Mouse (Mus musculus) intestine, embryonic 14.5 days (tissue): Measurements from ENCODE around the gene Olfr96. TPM values are rescaled to one million over a fixed set of nuclear protein-coding genes. Genes with fewer than 3 reads are reported as not detected.

ENCODE experiments used
- ATAC-seq: fragments of 200-750 bp; cut with Nextera tagmentation; replicated peaks from 2 replicates; pipeline ENCODE4 v1.8.0; 2017; ENCODE audit warnings: low read depth, moderate number of reproducible peaks, moderate TSS enrichment, moderate library complexity; ENCODE audit not compliant: low FRiP score, low TSS enrichment
- DNase-seq: peaks from one replicate; pipeline ENCODE4 v3.0.0-alpha.2; 2018; ENCODE audit warnings: low spot score
- H3K27ac ChIP-seq: fragments of 300-500 bp; sonication (generic); 2 replicates; pipeline ENCODE4 v1.5.1; 2014; ENCODE audit warnings: low read depth, mild to moderate bottlenecking, control low read depth
- H3K27me3 ChIP-seq: fragments of 300-500 bp; sonication (generic); replicated peaks from 2 replicates; pipeline ENCODE4 v1.6.1; 2014; ENCODE audit warnings: low read length, control low read depth; ENCODE audit not compliant: control insufficient read depth, insufficient read depth
- H3K36me3 ChIP-seq: fragments of 300-500 bp; sonication (generic); 2 replicates; pipeline ENCODE4 v1.6.1; 2014; ENCODE audit warnings: low read length, control low read depth; ENCODE audit not compliant: control insufficient read depth, insufficient read depth
- H3K4me1 ChIP-seq: fragments of 300-500 bp; sonication (generic); replicated peaks from 2 replicates; pipeline ENCODE4 v1.6.1; 2014; ENCODE audit warnings: low read length, control low read depth, mixed read lengths; ENCODE audit not compliant: control insufficient read depth, insufficient read depth
- H3K4me2 ChIP-seq: fragments of 300-500 bp; sonication (generic); 2 replicates; pipeline ENCODE4 v1.6.1; 2014; ENCODE audit warnings: low read length
- H3K4me3 ChIP-seq: fragments of 300-500 bp; sonication (generic); 2 replicates; pipeline ENCODE4 v1.5.1; 2014; ENCODE audit warnings: low read depth, low read length, control low read depth, mixed read lengths
- H3K9ac ChIP-seq: fragments of 300-500 bp; sonication (generic); 2 replicates; pipeline ENCODE4 v1.6.1; 2014; ENCODE audit warnings: mild to moderate bottlenecking, low read length
- H3K9me3 ChIP-seq: fragments of 300-500 bp; sonication (generic); 2 replicates; pipeline ENCODE4 v1.6.1; 2016; ENCODE audit warnings: low read length, control low read depth; ENCODE audit not compliant: control insufficient read depth
- WGBS: fragments of 180-500 bp; shearing (Covaris S2); extraction: QIAGEN DNeasy Blood & Tissue Kit; methylation state at CpG from one replicate; pipeline ENCODE4 v1.1.7; 2014; 5-methylcytosine and 5-hydroxymethylcytosine counted together
- polyA plus RNA-seq: library from polyadenylated mRNA; unstranded; fragments of >200 nt; fragmentation: Nextera tagmentation; extraction: Ambion mirVana; gene quantifications from 2 replicates; pipeline ENCODE4 v1.2.1, GENCODE M21; 2014

Gene Olfr96
- not detected in 2 replicates for polyA plus RNA-seq

GRCm38 (mm10) chr17:37219846-37220245 is at the start of gene Olfr96:
Gene Olfr96 (plus strand): TSS chr17:37220146.
- Histone ChIP-seq H3K27ac (no peak within 1 kb of the TSS), H3K4me1 (no peaks in the 10 kb centered on the region), H3K4me3 (no peak within 1 kb of the TSS), H3K9me3 (no peaks in the 10 kb centered on the region), H3K36me3 (no peaks in the 10 kb centered on the region), H3K4me2 (no peak within 1 kb of the TSS), H3K27me3 (no peaks in the 10 kb centered on the region), H3K9ac (no peak within 1 kb of the TSS)
- WGBS: 70% methylated on average over 4 of the region's 4 CpGs
- DNase-seq (no peak), ATAC-seq (no peak)

DNA sequence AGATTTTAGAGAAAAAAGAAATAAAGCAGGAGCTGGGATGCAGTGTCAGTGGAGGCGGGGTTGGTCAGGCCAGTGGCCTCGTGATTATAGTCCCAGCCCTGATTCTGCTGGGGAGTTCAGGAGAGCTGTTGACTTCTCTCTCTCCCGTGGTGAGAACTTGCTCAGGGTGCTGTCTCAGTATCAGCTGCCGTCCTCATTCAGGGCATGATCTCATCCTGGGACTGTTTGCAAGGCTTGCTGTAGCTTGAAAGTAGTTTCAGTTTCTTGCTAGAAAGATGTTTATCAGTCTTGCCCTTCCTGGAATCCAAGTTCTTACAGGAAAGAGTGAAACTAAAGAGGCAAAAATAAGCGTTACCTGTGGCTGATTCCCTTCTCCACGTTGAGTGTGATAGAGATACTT is 34.5 kb upstream of the Olfr96 start:
- no peaks in the 10 kb centered on the region for H3K9me3 ChIP-seq
- 38% methylated on average over 6 of the region's 6 CpGs for WGBS
- no peaks in the 10 kb centered on the region for H3K4me1 ChIP-seq
- H3K36me3 ChIP-seq: no peaks in the 10 kb centered on the region
- H3K4me2 ChIP-seq: no peak overlapping the region
- H3K27ac ChIP-seq: no peak overlapping the region
- no peaks in the 10 kb centered on the region for H3K27me3 ChIP-seq
- no peak for ATAC-seq
- no peak overlapping the region for H3K4me3 ChIP-seq
- DNase-seq: no peak
- H3K9ac ChIP-seq: no peak overlapping the region

- Histone ChIP-seq H3K4me1 (no peaks in the 10 kb centered on the region), H3K9ac (no peak overlapping the region), H3K27ac (no peak overlapping the region), H3K4me2 (no peak overlapping the region), H3K9me3 (no peaks in the 10 kb centered on the region), H3K27me3 (peaks cover 2% of the 10 kb centered on the region; the same call in 1 of the 2 replicates), H3K4me3 (no peak overlapping the region), H3K36me3 (no peaks in the 10 kb centered on the region)
- WGBS: 35% methylated on average over 2 of the region's 2 CpGs
- DNase-seq (no peak), ATAC-seq (no peak)
Measured at GRCm38 (mm10) chr17:37190711-37191110, 29.2 kb upstream of the Olfr96 start.

DNA sequence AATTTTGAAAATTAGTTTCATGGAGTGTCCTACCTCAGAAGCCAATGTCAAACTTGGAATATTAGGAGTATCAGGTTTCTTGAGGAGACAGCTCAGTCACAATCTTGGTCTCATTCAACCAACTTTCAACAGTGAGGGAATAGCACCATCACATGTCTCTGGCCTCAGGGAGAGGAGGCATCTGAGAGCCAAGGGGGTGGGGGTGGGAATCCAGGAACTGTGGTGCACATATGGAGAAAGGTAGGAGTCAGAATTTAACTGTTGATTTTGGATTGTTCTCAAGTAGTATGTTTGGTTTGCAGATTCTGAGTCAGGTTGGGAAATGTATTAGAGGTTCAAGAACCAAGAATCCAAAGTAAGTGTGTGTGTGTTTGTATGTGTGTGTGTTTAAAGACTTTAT is 26.9 kb upstream of the Olfr96 start:
- Histone ChIP-seq H3K9me3 (no peaks in the 10 kb centered on the region), H3K27ac (no peak overlapping the region), H3K4me2 (no peak overlapping the region), H3K9ac (no peak overlapping the region), H3K27me3 (peaks cover 24% of the 10 kb centered on the region), H3K36me3 (no peaks in the 10 kb centered on the region), H3K4me3 (no peak overlapping the region), H3K4me1 (peaks cover 3% of the 10 kb centered on the region; the same call in 1 of the 2 replicates)
- ATAC-seq (no peak), DNase-seq (no peak)

GRCm38 (mm10) chr17:37193656-37194055 is 26.3 kb upstream of the Olfr96 start, which contains the start of gene Ubd:
Gene Ubd (plus strand): TSS chr17:37193892.
- Histone ChIP-seq H3K9me3 (no peaks in the 10 kb centered on the region), H3K4me2 (no peak within 1 kb of the TSS), H3K4me1 (peaks cover 3% of the 10 kb centered on the region; the same call in 1 of the 2 replicates), H3K9ac (no peak within 1 kb of the TSS), H3K36me3 (no peaks in the 10 kb centered on the region), H3K27me3 (peaks cover 25% of the 10 kb centered on the region), H3K4me3 (no peak within 1 kb of the TSS), H3K27ac (no peak within 1 kb of the TSS)
- ATAC-seq (no peak), DNase-seq (no peak)
- WGBS: 89% methylated on average over 2 of the region's 2 CpGs

GRCm38 (mm10) chr17:37194782-37195181 is 25.2 kb upstream of the Olfr96 start:
- H3K4me3 ChIP-seq: no peak overlapping the region
- no peaks in the 10 kb centered on the region for H3K9me3 ChIP-seq
- no peak overlapping the region for H3K27ac ChIP-seq
- H3K36me3 ChIP-seq: no peaks in the 10 kb centered on the region
- DNase-seq (no peak), ATAC-seq (no peak)
- H3K9ac ChIP-seq: no peak overlapping the region
- H3K4me2 ChIP-seq: no peak overlapping the region
- 93% methylated on average over 5 of the region's 5 CpGs for WGBS
- peaks cover 25% of the 10 kb centered on the region for H3K27me3 ChIP-seq
- peaks cover 3% of the 10 kb centered on the region; the same call in 1 of the 2 replicates for H3K4me1 ChIP-seq

DNA sequence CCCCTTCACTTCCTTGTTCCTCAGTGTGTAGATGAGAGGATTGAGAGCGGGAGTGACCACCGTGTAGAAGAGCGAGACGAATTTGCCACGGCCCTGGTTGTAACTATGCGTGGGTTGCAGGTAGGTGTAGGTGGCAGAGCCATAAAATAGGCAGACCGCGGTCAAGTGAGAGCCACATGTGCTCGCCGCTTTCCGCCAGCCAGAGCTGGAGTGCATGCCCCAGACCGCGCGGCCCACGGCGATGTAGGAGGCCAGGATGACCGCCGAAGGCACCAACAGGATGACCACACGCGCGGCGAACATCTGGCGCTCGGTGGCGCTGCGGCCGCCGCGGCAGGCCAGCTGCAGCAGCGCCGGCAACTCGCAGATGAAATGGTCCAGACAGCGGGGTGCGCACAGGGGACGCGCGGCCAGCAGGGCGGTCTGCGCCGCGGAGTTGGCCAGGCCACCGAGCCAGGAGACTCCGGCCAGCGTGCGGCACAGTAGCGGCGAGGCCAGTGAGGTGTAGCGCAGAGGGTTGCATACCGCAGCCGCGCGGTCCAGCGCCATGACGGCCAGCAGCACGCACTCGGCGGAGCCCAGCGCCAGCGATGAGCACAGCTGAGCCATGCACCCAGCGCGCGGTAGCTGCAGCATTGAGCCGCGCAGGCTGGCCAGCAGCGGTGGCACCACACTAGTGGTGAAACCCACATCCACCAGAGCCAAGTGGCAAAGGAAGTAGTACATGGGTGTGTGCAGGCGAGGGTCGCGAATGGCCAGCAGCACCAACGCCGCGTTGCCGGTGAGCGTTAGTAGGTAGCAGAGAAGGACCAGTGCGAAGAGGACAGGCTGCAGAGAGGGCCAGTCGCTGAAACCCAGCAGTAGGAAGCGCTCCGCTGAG is 22.9 kb upstream of the Olfr96 start:
- peak overlapping the region; percentile 46 for H3K4me3 ChIP-seq
- 3% methylated on average over 76 of the region's 77 CpGs for WGBS
- DNase-seq (peak; percentile 72), ATAC-seq (peak; percentile 93)
- H3K36me3 ChIP-seq: no peaks in the 10 kb centered on the region
- no peak overlapping the region for H3K27ac ChIP-seq
- peaks cover 3% of the 10 kb centered on the region; the same call in 1 of the 2 replicates for H3K4me1 ChIP-seq
- H3K9me3 ChIP-seq: no peaks in the 10 kb centered on the region
- no peak overlapping the region for H3K9ac ChIP-seq
- H3K27me3 ChIP-seq: peaks cover 25% of the 10 kb centered on the region
- H3K4me2 ChIP-seq: peak overlapping the region; percentile 81

GRCm38 (mm10) chr17:37200894-37201293 is 19.1 kb upstream of the Olfr96 start, which contains the start of gene Olfr94:
Gene Olfr94 (minus strand): TSS chr17:37200994.
- Histone ChIP-seq H3K27me3 (peaks cover 21% of the 10 kb centered on the region), H3K36me3 (no peaks in the 10 kb centered on the region)
- 82% methylated on average over 2 of the region's 2 CpGs for WGBS

More at GRCm38 (mm10) chr17:37200894-37201293, 19.1 kb upstream of the Olfr96 start, which contains the start of gene Olfr94:
- no peak within 1 kb of the TSS for H3K9ac ChIP-seq
- H3K27ac ChIP-seq: no peak within 1 kb of the TSS
- ATAC-seq: no peak
- H3K4me3 ChIP-seq: no peak within 1 kb of the TSS
- H3K4me2 ChIP-seq: no peak within 1 kb of the TSS
- H3K9me3 ChIP-seq: no peaks in the 10 kb centered on the region
- DNase-seq: no peak
- peaks cover 3% of the 10 kb centered on the region; the same call in 1 of the 2 replicates for H3K4me1 ChIP-seq
